Mouse (Mus musculus): ENCODE results near the gene Olfr743. TPM values are rescaled to one million over a fixed set of nuclear protein-coding genes. Genes with fewer than 3 reads are reported as not detected.
"Not testable (repeated sequence)": the region's sequence is repeated elsewhere in the genome, so short reads cannot be mapped to it uniquely, and the experiment has no call there.

The Olfr743 gene
- not detected in 2 replicates for polyA plus RNA-seq (2015; fragmentation: Nextera tagmentation; extraction: Ambion mirVana)

DNA sequence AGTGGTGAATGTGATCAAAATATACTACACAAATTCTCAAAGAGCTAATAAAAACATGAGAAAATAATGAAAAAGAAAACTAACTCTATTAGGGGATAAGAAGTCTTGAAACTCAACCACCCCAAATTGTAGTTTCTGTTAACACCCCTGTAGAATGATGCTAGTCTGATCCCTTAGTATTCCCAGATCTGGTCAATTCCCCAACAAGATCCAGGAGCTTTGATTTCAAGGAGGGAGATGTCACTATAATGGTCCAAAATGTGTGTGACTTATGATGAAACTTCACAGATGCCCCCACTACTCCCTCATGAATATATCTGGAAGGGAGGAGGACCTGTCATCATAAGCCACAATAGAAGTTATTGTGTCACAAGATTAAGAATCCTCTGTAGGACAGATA is at the start of gene Olfr743:
Gene Olfr743, plus strand, starts transcription at position 301 of the 400 bp plus-strand sequence.
- ATAC-seq (ENCODE audit: borderline replicate concordance, extremely low read depth, low FRiP score, low TSS enrichment): no peak
- no peak within 1 kb of the TSS for H3K27ac ChIP-seq
- H3K27me3 ChIP-seq: no peaks in the 10 kb centered on the region
- H3K4me2 ChIP-seq: no peak within 1 kb of the TSS
- no peak within 1 kb of the TSS for H3K4me3 ChIP-seq
- no peaks in the 10 kb centered on the region for H3K36me3 ChIP-seq
- no peak within 1 kb of the TSS for H3K9ac ChIP-seq
- H3K9me3 ChIP-seq: no peaks in the 10 kb centered on the region
- no peaks in the 10 kb centered on the region for H3K4me1 ChIP-seq

DNA sequence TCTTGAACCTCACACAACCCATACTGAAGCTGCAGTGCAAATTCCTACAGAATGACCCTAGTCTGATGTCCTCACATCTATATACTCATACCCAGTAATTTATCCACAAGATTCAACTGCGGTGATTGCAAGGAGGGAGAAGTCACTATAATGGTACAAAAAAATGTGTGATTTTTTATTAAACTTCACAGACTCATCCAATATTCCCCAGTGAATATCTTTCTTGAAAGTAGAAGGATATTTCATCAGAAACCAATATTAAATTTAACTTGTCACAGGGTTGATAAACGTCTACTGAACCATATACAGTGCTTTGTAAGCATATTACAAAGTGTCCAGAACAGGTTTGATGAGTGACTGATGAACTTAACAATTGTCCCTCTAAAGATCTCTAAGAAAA is 49.2 kb upstream of the Olfr743 start, which contains the start of gene Olfr741:
Gene Olfr741, plus strand, starts transcription at position 301 of the 400 bp plus-strand sequence.
- no peak for ATAC-seq (ENCODE audit: borderline replicate concordance, extremely low read depth, low FRiP score, low TSS enrichment)
- Histone ChIP-seq H3K36me3 (no peaks in the 10 kb centered on the region), H3K9me3 (no peaks in the 10 kb centered on the region), H3K27me3 (no peaks in the 10 kb centered on the region), H3K4me2 (no peak within 1 kb of the TSS), H3K9ac (no peak within 1 kb of the TSS), H3K27ac (no peak within 1 kb of the TSS), H3K4me1 (no peaks in the 10 kb centered on the region), H3K4me3 (no peak within 1 kb of the TSS)
- 69% methylated on average over 2 of the region's 2 CpGs for WGBS

DNA sequence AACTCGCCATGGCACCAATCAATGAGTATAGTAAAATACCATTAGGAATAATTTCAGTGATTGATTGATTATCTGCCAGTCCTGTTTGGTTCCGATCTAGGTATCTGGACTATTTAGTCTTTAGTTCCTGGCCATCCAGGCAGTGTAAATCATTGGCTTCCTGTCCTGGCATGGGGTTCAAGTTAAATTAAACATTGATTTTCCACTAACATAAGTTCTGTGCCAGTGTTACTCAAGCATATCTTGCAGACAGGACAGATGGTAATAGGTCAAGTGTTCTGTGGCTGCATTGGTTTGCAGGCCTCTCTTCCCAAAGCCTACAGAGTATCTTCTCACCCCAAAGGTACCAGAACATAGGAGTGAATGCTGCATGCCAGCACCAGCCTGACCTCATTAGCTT is 43.2 kb upstream of the Olfr743 start:
- WGBS: 66% methylated on average over 2 of the region's 2 CpGs
- Histone ChIP-seq H3K36me3 (no peaks in the 10 kb centered on the region), H3K4me1 (no peaks in the 10 kb centered on the region), H3K27ac (no peak overlapping the region), H3K27me3 (no peaks in the 10 kb centered on the region), H3K4me3 (no peak overlapping the region), H3K9ac (no peak overlapping the region), H3K4me2 (no peak overlapping the region), H3K9me3 (no peaks in the 10 kb centered on the region)
- no peak for ATAC-seq (ENCODE audit: borderline replicate concordance, extremely low read depth, low FRiP score, low TSS enrichment)

DNA sequence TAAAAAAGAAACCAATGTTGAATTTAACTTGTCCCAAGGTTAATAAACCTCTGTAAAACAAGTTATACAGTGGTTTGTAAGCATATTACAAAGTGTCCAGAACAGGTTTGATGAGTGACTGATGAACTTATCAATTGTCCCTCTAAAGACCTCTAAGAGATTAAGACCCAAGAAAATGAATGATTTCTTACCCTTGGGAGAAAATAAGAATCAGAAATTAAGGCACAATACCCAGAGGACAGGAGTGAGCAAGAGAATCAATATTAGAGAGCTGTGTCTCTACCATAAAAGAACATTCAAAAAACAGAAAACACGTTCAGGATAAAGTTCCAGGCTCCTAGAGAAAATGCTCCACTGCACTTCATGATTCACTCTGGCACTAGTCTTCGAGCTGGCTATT is 18.3 kb upstream of the Olfr743 start, which contains the start of gene Olfr742:
Gene Olfr742, plus strand, starts transcription at position 301 of the 400 bp plus-strand sequence.
- Histone ChIP-seq H3K4me3 (no peak within 1 kb of the TSS), H3K36me3 (no peaks in the 10 kb centered on the region), H3K9me3 (no peaks in the 10 kb centered on the region), H3K27ac (no peak within 1 kb of the TSS), H3K4me2 (no peak within 1 kb of the TSS), H3K9ac (no peak within 1 kb of the TSS), H3K4me1 (no peaks in the 10 kb centered on the region), H3K27me3 (no peaks in the 10 kb centered on the region)
- ATAC-seq (ENCODE audit: borderline replicate concordance, extremely low read depth, low FRiP score, low TSS enrichment): no peak
- 33% methylated on average over 2 of the region's 2 CpGs for WGBS

DNA sequence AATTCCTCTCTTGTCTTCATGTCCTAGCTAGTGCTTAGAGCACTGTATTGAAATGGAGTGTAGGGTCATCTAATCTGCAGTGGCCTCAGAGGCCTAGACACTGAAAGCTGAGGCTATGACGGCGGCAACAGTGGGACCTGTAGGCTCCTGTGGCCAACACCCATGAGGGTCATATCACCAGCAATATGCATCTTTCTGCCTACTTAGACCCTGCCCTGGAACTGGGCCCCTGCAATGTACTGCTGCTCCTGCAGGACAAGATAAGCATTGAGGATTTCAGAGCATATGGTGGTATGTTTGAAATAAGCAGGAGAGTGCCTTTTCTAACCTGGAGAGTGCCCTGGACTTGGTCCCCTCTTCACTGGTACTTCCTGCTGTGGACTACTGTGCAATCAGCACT is 31.1 kb downstream of the Olfr743 start:
- Histone ChIP-seq H3K27me3 (no peaks in the 10 kb centered on the region), H3K36me3 (no peaks in the 10 kb centered on the region), H3K9me3 (no peaks in the 10 kb centered on the region), H3K4me2 (no peak overlapping the region), H3K4me3 (no peak overlapping the region), H3K27ac (no peak overlapping the region), H3K4me1 (no peaks in the 10 kb centered on the region), H3K9ac (no peak overlapping the region)
- ATAC-seq (ENCODE audit: borderline replicate concordance, extremely low read depth, low FRiP score, low TSS enrichment): no peak
- 92% methylated on average over 2 of the region's 2 CpGs for WGBS

DNA sequence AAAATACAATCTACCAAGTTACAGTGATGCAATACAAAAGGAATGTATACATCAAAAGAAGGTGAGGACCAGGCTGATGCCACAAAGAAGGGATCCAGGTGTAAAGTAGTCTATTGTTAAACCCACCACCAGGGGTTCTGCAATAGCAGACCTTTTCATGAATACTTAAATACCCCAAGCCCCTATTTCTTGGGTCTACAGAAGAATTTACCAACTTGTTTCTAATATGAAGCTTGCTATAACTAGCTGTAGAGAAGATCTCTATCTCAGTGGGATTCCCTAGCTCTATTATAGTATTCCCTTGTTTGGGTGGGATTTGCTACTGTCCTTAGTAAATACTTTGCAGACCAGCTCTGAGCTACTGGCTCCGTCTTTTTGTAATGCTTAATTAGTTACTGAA is 51.4 kb downstream of the Olfr743 start:
- H3K9me3 ChIP-seq; H3K27ac ChIP-seq; H3K9ac ChIP-seq; H3K4me2 ChIP-seq; H3K4me3 ChIP-seq; H3K36me3 ChIP-seq; ATAC-seq (ENCODE audit: borderline replicate concordance, extremely low read depth, low FRiP score, low TSS enrichment); H3K27me3 ChIP-seq; H3K4me1 ChIP-seq: not testable (repeated sequence)
- 66% methylated on average over 1 of the region's 1 CpGs for WGBS

Other genes starting within 250 kb of the Olfr743 start
- not detected in 2 replicates for gene Olfr732, start 237.6 kb upstream of the Olfr743 start, polyA plus RNA-seq (2015; fragmentation: Nextera tagmentation; extraction: Ambion mirVana)
- gene Olfr733, start 220.3 kb upstream of the Olfr743 start, polyA plus RNA-seq (2015; fragmentation: Nextera tagmentation; extraction: Ambion mirVana): not detected in 2 replicates
- not detected in 2 replicates for gene Olfr734, start 195.1 kb upstream of the Olfr743 start, polyA plus RNA-seq (2015; fragmentation: Nextera tagmentation; extraction: Ambion mirVana)
- not detected in 2 replicates for gene Olfr735, start 173.0 kb upstream of the Olfr743 start, polyA plus RNA-seq (2015; fragmentation: Nextera tagmentation; extraction: Ambion mirVana)
- gene Tlr11, start 163.9 kb upstream of the Olfr743 start, polyA plus RNA-seq (2015; fragmentation: Nextera tagmentation; extraction: Ambion mirVana): not detected in 2 replicates
- gene Olfr736, start 140.7 kb upstream of the Olfr743 start, polyA plus RNA-seq (2015; fragmentation: Nextera tagmentation; extraction: Ambion mirVana): not detected in 2 replicates
- not detected in 2 replicates for gene Olfr738, start 114.3 kb upstream of the Olfr743 start, polyA plus RNA-seq (2015; fragmentation: Nextera tagmentation; extraction: Ambion mirVana)
- not detected in 2 replicates for gene Olfr739, start 103.2 kb upstream of the Olfr743 start, polyA plus RNA-seq (2015; fragmentation: Nextera tagmentation; extraction: Ambion mirVana)
- not detected in 2 replicates for gene Olfr740, start 76.3 kb upstream of the Olfr743 start, polyA plus RNA-seq (2015; fragmentation: Nextera tagmentation; extraction: Ambion mirVana)
- gene Olfr741, start 49.1 kb upstream of the Olfr743 start, polyA plus RNA-seq (2015; fragmentation: Nextera tagmentation; extraction: Ambion mirVana): not detected in 2 replicates
- gene Olfr742, start 18.2 kb upstream of the Olfr743 start, polyA plus RNA-seq (2015; fragmentation: Nextera tagmentation; extraction: Ambion mirVana): not detected in 2 replicates
- not detected in 2 replicates for gene Olfr744, start 93.0 kb downstream of the Olfr743 start, polyA plus RNA-seq (2015; fragmentation: Nextera tagmentation; extraction: Ambion mirVana)
- gene Olfr745, start 117.5 kb downstream of the Olfr743 start, polyA plus RNA-seq (2015; fragmentation: Nextera tagmentation; extraction: Ambion mirVana): not detected in 2 replicates
- gene Olfr746, start 125.2 kb downstream of the Olfr743 start, polyA plus RNA-seq (2015; fragmentation: Nextera tagmentation; extraction: Ambion mirVana): not detected in 2 replicates
- not detected in 2 replicates for gene Olfr747, start 171.4 kb downstream of the Olfr743 start, polyA plus RNA-seq (2015; fragmentation: Nextera tagmentation; extraction: Ambion mirVana)
- gene Olfr748, start 185.5 kb downstream of the Olfr743 start, polyA plus RNA-seq (2015; fragmentation: Nextera tagmentation; extraction: Ambion mirVana): not detected in 2 replicates
- gene Olfr749, start 223.3 kb downstream of the Olfr743 start, polyA plus RNA-seq (2015; fragmentation: Nextera tagmentation; extraction: Ambion mirVana): not detected in 2 replicates